Mouse (Mus musculus): ENCODE data around the gene Col1a1. TPM values are rescaled to one million over a fixed set of nuclear protein-coding genes. Genes with fewer than 3 reads are reported as not detected.

The Col1a1 gene
- polyA plus RNA-seq, 1 experiment from 2014 or later, result 135 TPM

- no peak overlapping the region for H3K4me3 ChIP-seq
- H3K27ac ChIP-seq, result no peak overlapping the region
- no peak overlapping the region for H3K9ac ChIP-seq
- no peaks in the 10 kb centered on the region for H3K36me3 ChIP-seq
- H3K9me3 ChIP-seq (replicated peaks), result no peaks in the 10 kb centered on the region
- peaks cover 9% of the 10 kb centered on the region; the same call in 1 of the 2 replicates for H3K27me3 ChIP-seq (replicated peaks)
- peaks cover 7% of the 10 kb centered on the region; the same call in 1 of the 2 replicates for H3K4me1 ChIP-seq
- no peak for ATAC-seq
- H3K4me2 ChIP-seq, result no peak overlapping the region
- WGBS (ENCODE audit: insufficient replicate concordance), result 48% methylated on average over 6 of the region's 6 CpGs
These were observed 15.0 kb upstream of the Col1a1 start for GRCm38 (mm10) chr11:94920996-94921401.

- WGBS (ENCODE audit: insufficient replicate concordance), result 79% methylated on average over 4 of the region's 4 CpGs
- no peak for ATAC-seq
- Histone ChIP-seq H3K27ac (no peak overlapping the region), H3K9ac (no peak overlapping the region), H3K27me3 (replicated peaks) (peaks cover 31% of the 10 kb centered on the region), H3K4me3 (no peak overlapping the region), H3K9me3 (replicated peaks) (no peaks in the 10 kb centered on the region), H3K4me2 (no peak overlapping the region), H3K4me1 (peaks cover 13% of the 10 kb centered on the region), H3K36me3 (no peaks in the 10 kb centered on the region)
These were observed 11.0 kb upstream of the Col1a1 start for GRCm38 (mm10) chr11:94924977-94925376.

DNA sequence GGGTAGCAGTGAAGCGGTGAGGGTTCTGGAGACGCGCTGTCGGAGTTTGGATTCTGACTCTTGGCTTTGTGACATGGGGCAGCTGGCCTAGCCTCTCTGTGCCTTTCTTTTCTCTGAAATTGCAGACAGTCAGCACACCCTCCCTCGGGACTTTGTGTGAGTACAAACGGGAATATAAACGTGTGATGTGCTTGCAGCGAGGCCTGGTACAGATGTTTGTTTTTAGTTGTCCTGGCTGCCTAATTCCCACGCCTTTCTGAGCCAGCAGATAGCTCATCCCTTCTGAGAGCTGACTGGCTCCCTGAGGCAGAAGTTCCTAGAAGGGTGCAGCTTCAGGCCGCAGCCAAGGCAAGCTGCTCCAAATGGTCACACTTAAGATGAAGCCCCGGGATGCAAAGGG lies 9.6 kb upstream of the Col1a1 start:
- WGBS (ENCODE audit: insufficient replicate concordance), result 61% methylated on average over 11 of the region's 11 CpGs
- H3K4me2 ChIP-seq, result no peak overlapping the region

DNA sequence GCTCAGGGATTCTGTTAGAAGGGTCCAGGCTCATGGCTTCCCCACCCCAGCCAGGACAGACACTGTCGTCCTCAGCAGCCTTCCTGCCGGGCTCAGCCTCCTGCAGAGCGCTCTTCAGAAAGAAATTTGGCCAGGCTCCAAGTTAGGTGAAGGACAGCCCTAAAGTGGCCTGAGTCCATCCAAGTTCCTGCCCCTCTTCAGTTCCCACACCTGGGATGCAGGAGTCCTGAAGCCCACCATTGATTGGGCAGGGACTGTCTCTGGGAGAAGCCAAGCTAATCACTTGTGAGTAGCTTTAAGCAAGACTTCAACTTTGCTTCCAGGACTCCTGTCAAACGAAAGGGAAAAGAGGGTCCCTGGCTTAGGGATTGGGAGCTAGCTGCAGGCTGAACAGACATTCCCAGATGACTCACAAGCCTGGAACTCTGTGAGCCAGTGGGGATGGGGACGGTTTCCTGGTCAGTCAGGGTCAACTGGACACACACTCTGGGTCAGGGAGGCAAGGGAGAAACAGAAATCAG lies 8.2 kb upstream of the Col1a1 start:
- Histone ChIP-seq H3K9ac (no peak overlapping the region), H3K36me3 (no peaks in the 10 kb centered on the region)
- ATAC-seq, result no peak

More for the DNA sequence above, 9.6 kb upstream of the Col1a1 start:
- Histone ChIP-seq H3K9ac (no peak overlapping the region), H3K27ac (no peak overlapping the region), H3K9me3 (replicated peaks) (no peaks in the 10 kb centered on the region), H3K4me1 (peaks cover 13% of the 10 kb centered on the region), H3K27me3 (replicated peaks) (peaks cover 40% of the 10 kb centered on the region), H3K36me3 (no peaks in the 10 kb centered on the region), H3K4me3 (no peak overlapping the region)
- ATAC-seq, result no peak

DNA sequence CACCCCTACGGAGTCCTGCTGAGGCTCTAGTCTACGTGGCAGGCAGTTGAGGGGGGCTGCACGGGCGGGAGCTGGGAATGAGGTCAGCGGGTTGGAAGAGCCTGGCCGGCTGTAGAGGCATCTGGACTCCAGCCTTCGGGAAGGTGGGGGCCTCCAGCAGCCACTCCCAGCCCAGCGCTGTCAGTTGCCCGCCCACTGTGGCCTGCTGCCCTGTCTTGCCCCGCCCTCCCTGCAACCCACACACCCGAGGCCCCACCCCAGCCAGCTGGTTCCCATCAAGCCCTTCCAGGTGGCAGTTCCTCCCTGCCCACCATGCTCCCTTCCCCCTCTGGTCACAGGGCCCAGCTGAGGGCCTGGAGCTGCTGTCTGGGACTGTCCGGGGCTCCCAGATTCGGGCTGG lies 7.2 kb upstream of the Col1a1 start:
- Histone ChIP-seq H3K9ac (no peak overlapping the region), H3K27me3 (replicated peaks) (peaks cover 64% of the 10 kb centered on the region), H3K4me1 (peaks cover 13% of the 10 kb centered on the region), H3K4me3 (no peak overlapping the region), H3K27ac (peak overlapping the region; percentile 49), H3K4me2 (peak overlapping the region; percentile 20), H3K36me3 (no peaks in the 10 kb centered on the region), H3K9me3 (replicated peaks) (no peaks in the 10 kb centered on the region)
- ATAC-seq, result peak; percentile 78
- 8% methylated on average over 13 of the region's 13 CpGs for WGBS (ENCODE audit: insufficient replicate concordance)

More for the DNA sequence above, 8.2 kb upstream of the Col1a1 start:
- Histone ChIP-seq H3K4me2 (no peak overlapping the region), H3K4me1 (peaks cover 13% of the 10 kb centered on the region), H3K9me3 (replicated peaks) (no peaks in the 10 kb centered on the region), H3K27me3 (replicated peaks) (peaks cover 54% of the 10 kb centered on the region), H3K27ac (peak overlapping the region; percentile 49; the same call in 1 of the 2 replicates), H3K4me3 (no peak overlapping the region)
- 14% methylated on average over 5 of the region's 5 CpGs for WGBS (ENCODE audit: insufficient replicate concordance)

GRCm38 (mm10) chr11:94929599-94929998 lies 6.4 kb upstream of the Col1a1 start:
- no peak for ATAC-seq
- no peak overlapping the region for H3K4me2 ChIP-seq
- H3K27me3 ChIP-seq (replicated peaks), result peaks cover 72% of the 10 kb centered on the region
- WGBS (ENCODE audit: insufficient replicate concordance), result 53% methylated on average over 9 of the region's 9 CpGs
- no peak overlapping the region for H3K4me3 ChIP-seq
- H3K4me1 ChIP-seq, result peaks cover 13% of the 10 kb centered on the region
- H3K36me3 ChIP-seq, result no peaks in the 10 kb centered on the region
- H3K9me3 ChIP-seq (replicated peaks), result no peaks in the 10 kb centered on the region
- H3K27ac ChIP-seq, result peak overlapping the region; percentile 37; the same call in 1 of the 2 replicates
- no peak overlapping the region for H3K9ac ChIP-seq

- no peak overlapping the region for H3K27ac ChIP-seq
- no peak overlapping the region for H3K4me2 ChIP-seq
- H3K4me1 ChIP-seq, result peaks cover 13% of the 10 kb centered on the region
- no peak overlapping the region for H3K9ac ChIP-seq
- WGBS (ENCODE audit: insufficient replicate concordance), result 39% methylated on average over 4 of the region's 4 CpGs
- no peaks in the 10 kb centered on the region for H3K36me3 ChIP-seq
- peaks cover 77% of the 10 kb centered on the region for H3K27me3 ChIP-seq (replicated peaks)
- H3K4me3 ChIP-seq, result no peak overlapping the region
- H3K9me3 ChIP-seq (replicated peaks), result no peaks in the 10 kb centered on the region
- ATAC-seq, result no peak
These were observed 5.9 kb upstream of the Col1a1 start for GRCm38 (mm10) chr11:94930151-94930550.

DNA sequence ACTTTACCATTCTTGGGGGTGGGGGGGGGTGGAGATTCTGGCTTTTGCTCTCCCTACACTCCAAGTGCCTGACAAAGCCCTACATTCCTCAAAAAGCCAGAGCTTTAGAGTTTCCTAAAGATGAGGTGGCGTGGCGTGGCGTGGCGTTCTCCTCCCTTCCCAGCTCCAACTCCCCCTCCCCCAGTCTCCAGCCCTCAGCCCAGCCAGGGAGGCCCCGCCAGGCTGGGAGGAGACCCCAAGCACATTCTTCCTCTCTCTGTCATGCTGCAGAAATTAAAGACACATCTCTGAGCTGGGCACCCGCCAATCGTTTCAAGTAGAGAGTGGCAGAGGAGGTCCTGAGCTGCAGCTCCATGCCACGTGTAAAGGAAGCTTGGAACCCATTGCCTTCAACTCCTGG lies 2.4 kb upstream of the Col1a1 start:
- no peak overlapping the region for H3K9ac ChIP-seq
- H3K27me3 ChIP-seq (replicated peaks), result peaks cover 93% of the 10 kb centered on the region
- 0 out of 2 replicates have a peak overlapping the region, but pooled peaks have one; percentile 17 for H3K27ac ChIP-seq

DNA sequence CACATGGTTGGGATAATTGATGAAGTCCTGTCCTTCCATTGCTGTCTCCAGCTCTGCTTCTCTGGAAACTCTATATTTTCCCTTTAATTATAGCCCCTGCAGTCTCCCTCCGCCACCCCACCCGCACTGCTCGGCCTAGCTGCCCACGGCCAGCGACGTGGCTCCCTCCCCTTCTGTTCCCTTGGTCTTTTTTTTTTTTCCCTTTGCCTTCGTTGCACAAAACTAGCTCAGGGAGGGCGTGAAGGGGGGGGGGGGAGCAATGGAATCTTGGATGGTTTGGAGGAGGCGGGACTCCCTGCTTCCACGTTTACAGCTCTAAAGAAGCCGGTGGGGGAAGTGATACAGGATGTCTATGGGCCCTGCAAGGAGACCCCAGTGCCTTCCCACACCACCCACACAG lies 1.5 kb upstream of the Col1a1 start:
- H3K4me2 ChIP-seq, result no peak overlapping the region
- H3K4me1 ChIP-seq, result peaks cover 14% of the 10 kb centered on the region
- no peak overlapping the region for H3K4me3 ChIP-seq

More for the DNA sequence above, 2.4 kb upstream of the Col1a1 start:
- Histone ChIP-seq H3K4me2 (no peak overlapping the region), H3K4me1 (peaks cover 21% of the 10 kb centered on the region), H3K36me3 (no peaks in the 10 kb centered on the region), H3K4me3 (no peak overlapping the region), H3K9me3 (replicated peaks) (no peaks in the 10 kb centered on the region)
- no peak for ATAC-seq
- WGBS (ENCODE audit: insufficient replicate concordance), result 24% methylated on average over 8 of the region's 8 CpGs

DNA sequence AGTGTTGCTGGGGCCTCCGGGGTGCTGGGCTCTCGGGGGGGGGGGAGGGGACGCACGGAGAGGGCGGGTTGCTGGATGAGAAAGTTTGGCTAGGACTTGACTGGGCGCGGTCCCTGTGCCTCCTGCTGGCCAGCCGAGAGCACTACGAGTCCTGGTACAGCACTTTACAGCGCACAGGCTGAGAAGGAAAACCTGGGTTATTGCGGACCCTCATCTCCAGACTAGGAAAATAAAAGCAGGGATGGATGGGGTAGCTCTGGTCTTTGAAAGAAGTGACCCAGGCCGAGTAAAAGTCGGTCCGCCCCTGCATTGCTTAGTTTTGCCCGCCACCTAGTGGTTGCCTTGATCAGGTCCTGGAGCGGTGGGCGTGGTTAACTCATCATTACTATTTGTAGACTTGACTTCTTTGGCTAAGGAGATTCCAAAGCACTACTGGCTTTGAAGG lies 849 bp downstream of the Col1a1 start:
- H3K9ac ChIP-seq, result no peak overlapping the region; the same call in 1 of the 2 replicates
- no peaks in the 10 kb centered on the region for H3K9me3 ChIP-seq (replicated peaks)
- H3K27me3 ChIP-seq (replicated peaks), result peaks cover 99% of the 10 kb centered on the region
- peak; percentile 57 for ATAC-seq
- H3K27ac ChIP-seq, result peak overlapping the region; percentile 58; the same call in 1 of the 2 replicates
- H3K4me1 ChIP-seq, result peaks cover 14% of the 10 kb centered on the region
- 0% methylated on average over 17 of the region's 17 CpGs for WGBS (ENCODE audit: insufficient replicate concordance)
- no peaks in the 10 kb centered on the region for H3K36me3 ChIP-seq
- H3K4me2 ChIP-seq, result peak overlapping the region; percentile 64
- H3K4me3 ChIP-seq, result peak overlapping the region; percentile 37

More for the DNA sequence above, 1.5 kb upstream of the Col1a1 start:
- peaks cover 96% of the 10 kb centered on the region for H3K27me3 ChIP-seq (replicated peaks)
- no peak for ATAC-seq
- WGBS (ENCODE audit: insufficient replicate concordance), result 28% methylated on average over 11 of the region's 11 CpGs
- H3K9ac ChIP-seq, result no peak overlapping the region
- H3K9me3 ChIP-seq (replicated peaks), result no peaks in the 10 kb centered on the region
- no peaks in the 10 kb centered on the region for H3K36me3 ChIP-seq
- H3K27ac ChIP-seq, result no peak overlapping the region

DNA sequence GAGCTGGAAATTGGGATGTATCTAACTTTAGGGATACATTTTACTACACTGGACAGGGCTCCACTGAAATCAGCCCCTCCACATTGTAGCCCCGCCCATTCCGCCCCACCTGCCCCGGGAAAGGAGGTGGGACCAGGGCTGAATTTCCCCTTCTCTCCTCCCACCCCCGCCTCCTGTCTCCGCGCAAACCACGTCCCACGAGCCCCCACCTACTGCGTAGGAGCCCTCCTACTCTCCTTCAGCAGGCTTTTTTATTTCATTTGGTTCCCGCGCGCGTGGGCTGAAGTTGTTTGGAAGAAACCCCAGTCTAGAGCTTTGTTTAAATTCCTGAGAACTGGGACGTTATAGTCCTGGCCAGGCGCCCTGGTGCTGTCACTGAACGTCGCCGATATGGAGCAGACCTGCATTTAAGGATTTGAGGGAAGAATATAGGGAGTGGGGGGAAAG lies 1.3 kb downstream of the Col1a1 start:
- WGBS (ENCODE audit: insufficient replicate concordance), result 1% methylated on average over 18 of the region's 18 CpGs
- H3K36me3 ChIP-seq, result no peaks in the 10 kb centered on the region
- no peak overlapping the region for H3K9ac ChIP-seq
- ATAC-seq, result peak; percentile 63
- peak overlapping the region; percentile 37 for H3K4me3 ChIP-seq
- peak overlapping the region; percentile 64 for H3K4me2 ChIP-seq
- peaks cover 14% of the 10 kb centered on the region for H3K4me1 ChIP-seq
- H3K27me3 ChIP-seq (replicated peaks), result peaks cover 99% of the 10 kb centered on the region
- H3K9me3 ChIP-seq (replicated peaks), result no peaks in the 10 kb centered on the region
- 0 out of 2 replicates have a peak overlapping the region, but pooled peaks have one; percentile 37 for H3K27ac ChIP-seq

- H3K9me3 ChIP-seq (replicated peaks), result no peaks in the 10 kb centered on the region
These were observed 1.8 kb downstream of the Col1a1 start for GRCm38 (mm10) chr11:94937787-94938186.

More at GRCm38 (mm10) chr11:94937787-94938186, 1.8 kb downstream of the Col1a1 start:
- Histone ChIP-seq H3K27me3 (replicated peaks) (peaks cover 99% of the 10 kb centered on the region), H3K4me3 (peak overlapping the region; percentile 37), H3K4me2 (peak overlapping the region; percentile 64), H3K4me1 (peaks cover 14% of the 10 kb centered on the region), H3K36me3 (no peaks in the 10 kb centered on the region), H3K27ac (peak overlapping the region; percentile 37; the same call in 1 of the 2 replicates), H3K9ac (no peak overlapping the region)
- 4% methylated on average over 15 of the region's 15 CpGs for WGBS (ENCODE audit: insufficient replicate concordance)
- ATAC-seq, result no peak
